Comparison of ENCODE assay signal across 15 mouse cellular contexts in the genomic region with DNA sequence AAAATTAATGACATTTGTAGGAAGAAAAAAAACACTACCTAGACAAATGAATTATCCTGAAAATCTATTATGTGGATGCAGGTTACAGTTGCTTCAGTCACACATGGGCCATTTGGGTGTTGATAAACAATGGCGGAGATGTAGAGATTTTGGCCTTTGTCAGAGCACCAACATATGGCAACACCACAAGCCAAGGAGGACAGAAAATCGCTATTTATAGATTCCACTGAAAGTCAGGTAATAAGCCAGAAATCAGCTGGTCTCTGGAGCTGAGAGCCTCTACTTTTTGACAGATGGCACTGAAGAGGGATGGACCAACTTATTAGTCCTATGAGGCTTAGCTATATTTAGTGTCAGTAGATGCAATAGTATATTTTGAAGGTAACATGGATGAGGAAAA.
"Had no signal": no experiment of that assay in that cellular context is flagged by ENCODE, and none has a peak within 500 bp of the region (broad histone marks: within the 10 kb centered on the region; RNA-seq: fewer than 3 reads in every experiment).

No protein-coding gene starts in this region.

- H3K4me2 ChIP-seq: liver, embryonic 11.5 days; liver, embryonic 15.5 days; midbrain, embryonic 11.5 days had no signal

- H3K9ac ChIP-seq: liver, embryonic 15.5 days had no signal

- H3K4me1 ChIP-seq: limb, embryonic 10.5 days; liver, embryonic 15.5 days; megakaryocyte, embryonic 14.5 days had no signal

- H3K4me3 ChIP-seq: layer of hippocampus, adult 2 months; limb, embryonic 10.5 days; liver, embryonic 15.5 days; megakaryocyte, embryonic 14.5 days had no signal

- H3K27me3 ChIP-seq: liver, embryonic 15.5 days; megakaryocyte, embryonic 14.5 days had no signal

- H3K27ac ChIP-seq: layer of hippocampus, adult 2 months; limb, embryonic 10.5 days; liver, embryonic 15.5 days; macrophage had no signal

- DNase-seq: kidney, postnatal 10 days; kidney, postnatal 4 days; lung, adult 2 months; right cerebral cortex, adult 18-20 months; right cerebral cortex, postnatal 25 days; thymus, postnatal 36 days had no signal

- H3K36me3 ChIP-seq: limb, embryonic 10.5 days; liver, embryonic 15.5 days had no signal

- H3K9me3 ChIP-seq: limb, embryonic 10.5 days; liver, embryonic 15.5 days; megakaryocyte, embryonic 14.5 days had no signal

- ATAC-seq: lung, postnatal 0 days; midbrain, embryonic 16.5 days had no signal
